Mouse (Mus musculus) liver, adult 2 months (tissue): ENCODE data around the gene Chchd3.

Experiments
- CTCF ChIP-seq: fragments of 200-500 bp; IDR thresholded peaks from 2 replicates; pipeline ENCODE4 v1.5.1; 2011; ENCODE audit warnings: low read depth, low read length, control low read depth
- POLR2A ChIP-seq: fragments of 200-500 bp; IDR thresholded peaks from 2 replicates; pipeline ENCODE4 v1.6.1; 2011; ENCODE audit warnings: low read length, control low read depth; ENCODE audit not compliant: insufficient read depth; ENCODE audit errors: extremely low read depth

GRCm38 (mm10) chr6:33054946-33055345 lies 5.1 kb downstream of the Chchd3 start:
- TF ChIP-seq POLR2A (no peak), CTCF (no peak)
